Mouse (Mus musculus) MN1 (cell line): ENCODE data around the gene Gm10799.
"Not testable (repeated sequence)": the region's sequence is repeated elsewhere in the genome, so short reads cannot be mapped to it uniquely, and the experiment has no call there.

Experiments used
- DNase-seq: peaks from one replicate; pipeline ENCODE4 v3.0.0-alpha.2; 2016; ENCODE audit warnings: low spot score

The Gm10799 gene

GRCm38 (mm10) chr2:104068450-104068849 lies at the start of gene Gm10799:
Gene Gm10799, minus strand, starts transcription at chr2:104068550.
- not testable (repeated sequence) for DNase-seq

- not testable (repeated sequence) for DNase-seq
Observed at GRCm38 (mm10) chr2:104117173-104117572, 48.8 kb upstream of the Gm10799 start.

- no peak for DNase-seq
Observed at GRCm38 (mm10) chr2:104114898-104115297, 46.5 kb upstream of the Gm10799 start.

- DNase-seq: not testable (repeated sequence)
Observed at GRCm38 (mm10) chr2:104113563-104113962, 45.2 kb upstream of the Gm10799 start.

- not testable (repeated sequence) for DNase-seq
Observed at GRCm38 (mm10) chr2:104111170-104111797, 42.9 kb upstream of the Gm10799 start.

GRCm38 (mm10) chr2:104110031-104110430 lies 41.7 kb upstream of the Gm10799 start:
- DNase-seq: no peak

GRCm38 (mm10) chr2:104109528-104109927 lies 41.2 kb upstream of the Gm10799 start:
- no peak for DNase-seq

- DNase-seq: not testable (repeated sequence)
Observed at GRCm38 (mm10) chr2:104109021-104109420, 40.7 kb upstream of the Gm10799 start.

- no peak for DNase-seq
Observed at GRCm38 (mm10) chr2:104104800-104105199, 36.5 kb upstream of the Gm10799 start.

- DNase-seq: no peak
Observed at GRCm38 (mm10) chr2:104099946-104100345, 31.6 kb upstream of the Gm10799 start.

- DNase-seq: no peak
Observed at GRCm38 (mm10) chr2:104099231-104099585, 30.9 kb upstream of the Gm10799 start.

- no peak for DNase-seq
Observed at GRCm38 (mm10) chr2:104098529-104099230, 30.3 kb upstream of the Gm10799 start.

- DNase-seq: not testable (repeated sequence)
Observed at GRCm38 (mm10) chr2:104097396-104097795, 29.0 kb upstream of the Gm10799 start.

- DNase-seq: not testable (repeated sequence)
Observed at GRCm38 (mm10) chr2:104096796-104097195, 28.4 kb upstream of the Gm10799 start.

- no peak for DNase-seq
Observed at GRCm38 (mm10) chr2:104096256-104096655, 27.9 kb upstream of the Gm10799 start.

- peak; percentile 80 for DNase-seq
Observed at GRCm38 (mm10) chr2:104095741-104096213, 27.4 kb upstream of the Gm10799 start, which contains the start of gene Cd59a. Gene Cd59a, plus strand, starts transcription at chr2:104095801.

- DNase-seq: no peak
Observed at GRCm38 (mm10) chr2:104093305-104093704, 25.0 kb upstream of the Gm10799 start.

GRCm38 (mm10) chr2:104087562-104087961 lies 19.2 kb upstream of the Gm10799 start:
- not testable (repeated sequence) for DNase-seq

- DNase-seq: not testable (repeated sequence)
Observed at GRCm38 (mm10) chr2:104084027-104084426, 15.7 kb upstream of the Gm10799 start.

GRCm38 (mm10) chr2:104082474-104082873 lies 14.1 kb upstream of the Gm10799 start:
- DNase-seq: no peak

- not testable (repeated sequence) for DNase-seq
Observed at GRCm38 (mm10) chr2:104081436-104082050, 13.2 kb upstream of the Gm10799 start.

GRCm38 (mm10) chr2:104078285-104078684 lies 9.9 kb upstream of the Gm10799 start:
- not testable (repeated sequence) for DNase-seq

- no peak for DNase-seq
Observed at GRCm38 (mm10) chr2:104069704-104070185, 1.4 kb upstream of the Gm10799 start, which contains the start of gene Cd59b. Gene Cd59b, plus strand, starts transcription at chr2:104069849.
